10 mouse cellular contexts compared by ENCODE assay signal in genomic region chr4:102979385-102979784, GRCm38 (mm10). TPM values are rescaled to one million over a fixed set of nuclear protein-coding genes. Genes with fewer than 3 reads are reported as not detected.
DNase-seq lines count a peak whose midpoint lies in the region; ATAC-seq and TF ChIP-seq lines count a peak whose summit lies in the region.
"Had no signal": no experiment of that assay in that cellular context is flagged by ENCODE, and none has a peak within 500 bp of the region (broad histone marks: within the 10 kb centered on the region; RNA-seq: fewer than 3 reads in every experiment).

No protein-coding gene starts in this region.

- peak; percentile 13 for DNase-seq in embryo, embryonic 10.5 days (ENCODE audit: low spot score)
- no peak for DNase-seq in embryo, embryonic 9.5 days (ENCODE audit: extremely low spot score)
- DNase-seq in lung, embryonic 14.5 days: peak; percentile 33
- DNase-seq in lung, adult 2 months: no peak
- DNase-seq in urinary bladder, postnatal 14 days (ENCODE audit: low spot score): no peak
- no peak for DNase-seq in left cerebral cortex, postnatal 36 days (ENCODE audit: low spot score in 2 of 2)
- DNase-seq: cerebellum, adult 2 months had no signal

- H3K4me1 ChIP-seq in lung, embryonic 14.5 days (ENCODE audit: insufficient read depth): 0 out of 2 replicates have a peak, but pooled peaks cover 4% of the 10 kb centered on the region
- H3K4me1 ChIP-seq in lung, adult 2 months (ENCODE audit: control insufficient read depth, insufficient read depth, low read length): no peaks in the 10 kb centered on the region
- H3K4me1 ChIP-seq in intestine, postnatal 0 days (replicated peaks; ENCODE audit: control insufficient read depth, insufficient read depth, low read length): no peaks in the 10 kb centered on the region
- peaks cover 15% of the 10 kb centered on the region for H3K4me1 ChIP-seq in neural tube, embryonic 13.5 days (replicated peaks)

- TF ChIP-seq POLR2A in lung, adult 2 months (IDR thresholded peaks at IDR 0.05; ENCODE audit: borderline replicate concordance, extremely low read depth, low read depth, low read length): no peak

- H3K9ac ChIP-seq in lung, embryonic 14.5 days: no peak overlapping the region
- H3K9ac ChIP-seq in intestine, postnatal 0 days (ENCODE audit: low read depth, low read length): no peak overlapping the region
- H3K9ac ChIP-seq in neural tube, embryonic 13.5 days: no peak overlapping the region

- 49% methylated on average over 5 of the region's 5 CpGs for WGBS in lung, embryonic 14.5 days
- 30% methylated on average over 5 of the region's 5 CpGs for WGBS in lung, adult 2 months
- 53% methylated on average over 5 of the region's 5 CpGs for WGBS in intestine, postnatal 0 days
- 63% methylated on average over 5 of the region's 5 CpGs for WGBS in neural tube, embryonic 13.5 days

- H3K4me3 ChIP-seq in lung, embryonic 14.5 days (ENCODE audit: low read depth, low read length): peak overlapping the region; percentile 31
- no peak overlapping the region for H3K4me3 ChIP-seq in lung, adult 2 months (replicated peaks; ENCODE audit: extremely low read depth, low read depth, low read length)
- no peak overlapping the region for H3K4me3 ChIP-seq in intestine, postnatal 0 days (ENCODE audit: low read depth, low read length)
- no peak overlapping the region for H3K4me3 ChIP-seq in neural tube, embryonic 13.5 days

- H3K36me3 ChIP-seq in lung, embryonic 14.5 days (ENCODE audit: insufficient read depth): no peaks in the 10 kb centered on the region
- H3K36me3 ChIP-seq in intestine, postnatal 0 days (ENCODE audit: control insufficient read depth, insufficient read depth): no peaks in the 10 kb centered on the region
- H3K36me3 ChIP-seq in neural tube, embryonic 13.5 days: no peaks in the 10 kb centered on the region

- TF ChIP-seq CTCF in lung, embryonic 14.5 days (IDR thresholded peaks at IDR 0.05; ENCODE audit: low read depth): no peak
- no peak for TF ChIP-seq CTCF in lung, adult 2 months (IDR thresholded peaks at IDR 0.05; ENCODE audit: insufficient read depth, low read length)
- TF ChIP-seq CTCF in intestine, postnatal 0 days (IDR thresholded peaks at IDR 0.05; ENCODE audit: low read depth): peak; percentile 36

- H3K27me3 ChIP-seq in lung, embryonic 14.5 days (ENCODE audit: insufficient read depth, low read length): peaks cover 5% of the 10 kb centered on the region; the same call in 1 of the 2 replicates
- peaks cover 8% of the 10 kb centered on the region for H3K27me3 ChIP-seq in intestine, postnatal 0 days (replicated peaks; ENCODE audit: control insufficient read depth, insufficient read depth, low read length)
- peaks cover 14% of the 10 kb centered on the region; the same call in 1 of the 2 replicates for H3K27me3 ChIP-seq in neural tube, embryonic 13.5 days

- H3K27ac ChIP-seq in lung, embryonic 14.5 days (ENCODE audit: low read depth): no peak overlapping the region
- no peak overlapping the region for H3K27ac ChIP-seq in intestine, postnatal 0 days (ENCODE audit: low read depth, low read length)
- no peak overlapping the region for H3K27ac ChIP-seq in neural tube, embryonic 13.5 days (replicated peaks)

- H3K9me3 ChIP-seq in lung, embryonic 14.5 days (ENCODE audit: low read depth, low read length): no peaks in the 10 kb centered on the region
- no peaks in the 10 kb centered on the region for H3K9me3 ChIP-seq in intestine, postnatal 0 days (ENCODE audit: control insufficient read depth)
- no peaks in the 10 kb centered on the region for H3K9me3 ChIP-seq in neural tube, embryonic 13.5 days

- intact Hi-C loops in left cerebral cortex, postnatal 36 days (cut with DNase I): no loop called here

- ATAC-seq in lung, embryonic 14.5 days (ENCODE audit: insufficient read depth): no peak
- ATAC-seq in intestine, postnatal 0 days: no peak
- ATAC-seq in neural tube, embryonic 13.5 days (ENCODE audit: low read depth): no peak

- H3K4me2 ChIP-seq in lung, embryonic 14.5 days: peak overlapping the region; percentile 70
- peak overlapping the region; percentile 41 for H3K4me2 ChIP-seq in intestine, postnatal 0 days (replicated peaks; ENCODE audit: low read depth)
- peak overlapping the region; percentile 69 for H3K4me2 ChIP-seq in neural tube, embryonic 13.5 days

RNA-seq across cellular contexts. Expression of gene Tctex1d1, which starts 1.0 kb away (rescaled TPM):
- 0.69 and 1.3 TPM in 2 replicates for polyA plus RNA-seq in lung, embryonic 14.5 days (2014; fragmentation: Nextera tagmentation; extraction: Ambion mirVana)
- not detected in 2 replicates for polyA plus RNA-seq in lung, adult 2 months (2012; rRNA removed)
- polyA plus RNA-seq in intestine, postnatal 0 days (2015; fragmentation: Nextera tagmentation; extraction: Ambion mirVana): 0.47 and 0.89 TPM in 2 replicates
- polyA plus RNA-seq in neural tube, embryonic 13.5 days (2015; fragmentation: Nextera tagmentation; extraction: Ambion mirVana): 0.91 and 1.9 TPM in 2 replicates
- total RNA-seq in left cerebral cortex, postnatal 36 days (2021): under 1 TPM; 0.50 to 0.59 TPM

RNA-seq across cellular contexts. Expression of gene Insl5, which starts 47.3 kb away (rescaled TPM):
- polyA plus RNA-seq in lung, embryonic 14.5 days (2014; fragmentation: Nextera tagmentation; extraction: Ambion mirVana): not detected in 2 replicates
- polyA plus RNA-seq in lung, adult 2 months (2012; rRNA removed): 0.57 TPM in 1 of 2 replicates, not detected in the other
- 14.0 and 18.0 TPM in 2 replicates for polyA plus RNA-seq in intestine, postnatal 0 days (2015; fragmentation: Nextera tagmentation; extraction: Ambion mirVana)
- 0.49 TPM in 1 of 2 replicates, not detected in the other for polyA plus RNA-seq in neural tube, embryonic 13.5 days (2015; fragmentation: Nextera tagmentation; extraction: Ambion mirVana)
- 1 to 10 TPM in 1 of 2 experiments, not detected in 1; 1.2 TPM for total RNA-seq in left cerebral cortex, postnatal 36 days (2021)
- polyA plus RNA-seq: neural tube, embryonic 11.5 days had no signal

Comparison
In these comparisons a context has a peak if more than half of its experiments do, and no peak if none do; other contexts are left out.
1. DNase-seq: peak in embryo, embryonic 10.5 days (single experiment) and lung, embryonic 14.5 days (single experiment); none in embryo, embryonic 9.5 days (single experiment), lung, adult 2 months (single experiment), urinary bladder, postnatal 14 days (single experiment) and left cerebral cortex, postnatal 36 days (0 of 2).
2. Peak in every context shown above with its lines, with median percentiles within 50 percentile points of each other: H3K4me2 ChIP-seq.